In the genomic region with DNA sequence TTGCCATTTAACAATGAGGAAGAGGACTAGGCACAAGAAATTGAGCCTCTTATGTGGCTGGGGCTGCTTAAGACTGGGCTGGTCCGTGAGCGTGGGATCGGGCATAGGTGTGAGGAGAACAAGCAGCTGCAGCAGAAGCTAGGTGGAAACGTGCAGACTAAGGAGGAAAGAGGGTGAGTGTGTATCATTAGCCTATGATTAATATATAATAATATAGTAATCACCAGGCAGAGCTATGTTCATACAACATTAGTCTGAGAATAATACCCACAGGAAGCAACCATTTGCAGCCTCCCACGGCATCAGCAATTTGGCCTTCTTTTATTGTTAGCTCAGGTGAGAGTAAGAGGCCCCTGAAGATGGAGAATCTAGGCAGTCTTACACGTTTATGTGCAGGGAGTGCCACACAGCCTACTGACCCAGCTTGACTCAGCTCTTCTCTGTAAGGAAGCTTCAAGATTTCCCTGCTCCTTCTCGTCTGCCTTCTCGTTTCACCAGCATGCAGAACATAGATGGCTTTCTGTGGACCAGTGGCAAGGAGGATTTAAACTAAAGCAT, we compare ENCODE assay signal across 26 mouse cellular contexts. TPM values are rescaled to one million over a fixed set of nuclear protein-coding genes. Genes with fewer than 3 reads are reported as not detected.
"Had no signal": no experiment of that assay in that cellular context is flagged by ENCODE, and none has a peak within 500 bp of the region (broad histone marks: within the 10 kb centered on the region; RNA-seq: fewer than 3 reads in every experiment).

No protein-coding gene starts in this region.

- ATAC-seq: forebrain, postnatal 0 days; intestine, embryonic 16.5 days; liver, embryonic 12.5 days had no signal

- H3K9me3 ChIP-seq: heart, embryonic 13.5 days; heart, embryonic 15.5 days; hindbrain, embryonic 13.5 days; kidney, embryonic 15.5 days; limb, embryonic 13.5 days; limb, embryonic 15.5 days; liver, embryonic 12.5 days had no signal

- DNase-seq: forebrain, postnatal 0 days; gastrocnemius, postnatal 14 days; gastrocnemius, postnatal 36 days; heart, adult 11 months; heart, adult 2 months; heart, postnatal 14 days; heart, postnatal 36 days; kidney, adult 11 months; kidney, adult 2 months; kidney, adult 9 months; kidney, postnatal 14 days; kidney, postnatal 36 days; layer of hippocampus, adult 9-11 months; layer of hippocampus, postnatal 36 days; left cerebral cortex, postnatal 4 days had no signal

- H3K27me3 ChIP-seq: heart, embryonic 13.5 days; heart, embryonic 15.5 days; limb, embryonic 13.5 days; limb, embryonic 15.5 days; liver, embryonic 12.5 days had no signal

- H3K4me2 ChIP-seq: heart, embryonic 11.5 days; heart, embryonic 13.5 days; heart, embryonic 15.5 days; hindbrain, embryonic 13.5 days; kidney, embryonic 15.5 days; limb, embryonic 13.5 days; limb, embryonic 15.5 days; liver, embryonic 12.5 days had no signal

- H3K27ac ChIP-seq: heart, adult 2 months; heart, embryonic 13.5 days; heart, embryonic 15.5 days; hindbrain, embryonic 13.5 days; kidney, embryonic 15.5 days; kidney, postnatal 0 days; limb, embryonic 13.5 days; limb, embryonic 15.5 days; liver, embryonic 12.5 days had no signal

- H3K4me1 ChIP-seq: heart, embryonic 13.5 days; heart, embryonic 15.5 days; kidney, embryonic 15.5 days; limb, embryonic 15.5 days; liver, embryonic 12.5 days had no signal

- H3K9ac ChIP-seq: forebrain, postnatal 0 days; heart, embryonic 13.5 days; heart, embryonic 15.5 days; hindbrain, embryonic 13.5 days; kidney, embryonic 15.5 days; limb, embryonic 13.5 days; limb, embryonic 15.5 days; liver, embryonic 12.5 days had no signal

- H3K36me3 ChIP-seq: heart, embryonic 13.5 days; heart, embryonic 15.5 days; hindbrain, embryonic 13.5 days; kidney, embryonic 15.5 days; limb, embryonic 13.5 days; limb, embryonic 15.5 days; liver, embryonic 12.5 days had no signal

- H3K4me3 ChIP-seq: heart, adult 2 months; heart, embryonic 13.5 days; heart, embryonic 15.5 days; hindbrain, embryonic 13.5 days; kidney, embryonic 15.5 days; limb, embryonic 13.5 days; limb, embryonic 15.5 days; liver, embryonic 12.5 days had no signal

RNA-seq across cellular contexts. Expression of gene Igsf9b, which starts 22.6 kb away (rescaled TPM):
- polyA plus RNA-seq: liver, adult 2 months had no signal
